Mouse (Mus musculus): ENCODE data around the gene Ccdc62. TPM values are rescaled to one million over a fixed set of nuclear protein-coding genes. Genes with fewer than 3 reads are reported as not detected.

Gene Ccdc62
- polyA plus RNA-seq, 1 experiment from 2014 or later = 7.1 TPM

GRCm38 (mm10) chr5:124012885-124013284 lies 82.4 kb downstream of the Ccdc62 start:
- WGBS = 34% methylated on average over 10 of the region's 10 CpGs
- Histone ChIP-seq H3K4me3 (ENCODE audit: low read depth, low read length) (no peak overlapping the region), H3K9me3 (ENCODE audit: control insufficient read depth, low read length) (no peaks in the 10 kb centered on the region), H3K27ac (ENCODE audit: low read depth, low read length) (peak overlapping the region; percentile 30; the same call in 1 of the 2 replicates), H3K4me2 (peak overlapping the region; percentile 24; the same call in 1 of the 2 replicates), H3K4me1 (replicated peaks; ENCODE audit: control insufficient read depth, insufficient read depth, low read length) (peaks cover 82% of the 10 kb centered on the region), H3K36me3 (ENCODE audit: control insufficient read depth, insufficient read depth, low read length) (peaks cover 15% of the 10 kb centered on the region), H3K9ac (ENCODE audit: low read depth, low read length) (no peak overlapping the region), H3K27me3 (replicated peaks; ENCODE audit: control insufficient read depth, insufficient read depth, low read length) (no peaks in the 10 kb centered on the region)
- no peak for ATAC-seq (replicated peaks; ENCODE audit: low FRiP score)
- DNase-seq (ENCODE audit: low spot score) = no peak

GRCm38 (mm10) chr5:124013747-124014146 lies 83.3 kb downstream of the Ccdc62 start:
- WGBS = 76% methylated on average over 16 of the region's 16 CpGs
- Histone ChIP-seq H3K36me3 (ENCODE audit: control insufficient read depth, insufficient read depth, low read length) (peaks cover 9% of the 10 kb centered on the region; the same call in 1 of the 2 replicates), H3K27me3 (replicated peaks; ENCODE audit: control insufficient read depth, insufficient read depth, low read length) (no peaks in the 10 kb centered on the region), H3K9me3 (ENCODE audit: control insufficient read depth, low read length) (no peaks in the 10 kb centered on the region), H3K4me2 (no peak overlapping the region), H3K27ac (ENCODE audit: low read depth, low read length) (no peak overlapping the region), H3K4me1 (replicated peaks; ENCODE audit: control insufficient read depth, insufficient read depth, low read length) (peaks cover 91% of the 10 kb centered on the region), H3K9ac (ENCODE audit: low read depth, low read length) (no peak overlapping the region), H3K4me3 (ENCODE audit: low read depth, low read length) (no peak overlapping the region)
- no peak for DNase-seq (ENCODE audit: low spot score)
- ATAC-seq (replicated peaks; ENCODE audit: low FRiP score) = no peak

- 0 out of 2 replicates have a peak overlapping the region, but pooled peaks have one; percentile 8 for H3K27ac ChIP-seq (ENCODE audit: low read depth, low read length)
- no peaks in the 10 kb centered on the region for H3K27me3 ChIP-seq (replicated peaks; ENCODE audit: control insufficient read depth, insufficient read depth, low read length)
- no peak overlapping the region for H3K4me2 ChIP-seq
- H3K4me3 ChIP-seq (ENCODE audit: low read depth, low read length) = no peak overlapping the region
- peaks cover 95% of the 10 kb centered on the region for H3K4me1 ChIP-seq (replicated peaks; ENCODE audit: control insufficient read depth, insufficient read depth, low read length)
- no peak overlapping the region for H3K9ac ChIP-seq (ENCODE audit: low read depth, low read length)
- 88% methylated on average over 3 of the region's 3 CpGs for WGBS
- no peak for ATAC-seq (replicated peaks; ENCODE audit: low FRiP score)
- no peaks in the 10 kb centered on the region for H3K9me3 ChIP-seq (ENCODE audit: control insufficient read depth, low read length)
- DNase-seq (ENCODE audit: low spot score) = no peak
- peaks cover 6% of the 10 kb centered on the region; the same call in 1 of the 2 replicates for H3K36me3 ChIP-seq (ENCODE audit: control insufficient read depth, insufficient read depth, low read length)
Measured at GRCm38 (mm10) chr5:124014180-124014579, 83.7 kb downstream of the Ccdc62 start.

DNA sequence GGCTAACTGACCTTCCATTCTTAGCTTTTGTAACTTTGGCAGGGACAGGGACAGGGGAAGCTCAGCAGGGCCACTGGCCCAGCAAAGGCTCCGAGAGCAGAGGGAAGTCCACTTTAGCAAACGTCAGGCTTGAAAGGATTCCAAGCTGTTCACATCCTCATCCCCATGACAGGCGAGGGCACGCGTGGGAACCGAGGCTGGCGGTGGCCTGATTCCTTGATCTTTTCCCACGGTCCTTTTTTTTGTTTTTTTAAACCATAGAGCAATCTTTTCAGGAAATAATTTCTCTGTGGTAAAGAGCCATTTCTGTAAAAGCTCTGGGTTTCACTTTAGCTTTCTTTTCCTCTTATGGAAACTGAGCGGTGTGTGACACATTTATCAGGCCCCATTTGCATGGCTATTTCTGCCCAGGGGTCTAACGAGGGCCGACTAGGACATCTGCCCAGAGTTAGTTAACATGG lies 84.3 kb downstream of the Ccdc62 start:
- H3K4me3 ChIP-seq (ENCODE audit: low read depth, low read length) = no peak overlapping the region

GRCm38 (mm10) chr5:124015727-124016126 lies 85.2 kb downstream of the Ccdc62 start:
- H3K4me3 ChIP-seq (ENCODE audit: low read depth, low read length) = no peak overlapping the region
- no peak for DNase-seq (ENCODE audit: low spot score)
- no peak overlapping the region for H3K4me2 ChIP-seq
- 82% methylated on average over 2 of the region's 2 CpGs for WGBS
- H3K9ac ChIP-seq (ENCODE audit: low read depth, low read length) = no peak overlapping the region
- H3K27me3 ChIP-seq (replicated peaks; ENCODE audit: control insufficient read depth, insufficient read depth, low read length) = no peaks in the 10 kb centered on the region
- no peak for ATAC-seq (replicated peaks; ENCODE audit: low FRiP score)
- no peaks in the 10 kb centered on the region for H3K36me3 ChIP-seq (ENCODE audit: control insufficient read depth, insufficient read depth, low read length)
- peaks cover 97% of the 10 kb centered on the region for H3K4me1 ChIP-seq (replicated peaks; ENCODE audit: control insufficient read depth, insufficient read depth, low read length)
- H3K9me3 ChIP-seq (ENCODE audit: control insufficient read depth, low read length) = no peaks in the 10 kb centered on the region
- H3K27ac ChIP-seq (ENCODE audit: low read depth, low read length) = no peak overlapping the region

More for the DNA sequence above, 84.3 kb downstream of the Ccdc62 start:
- H3K9me3 ChIP-seq (ENCODE audit: control insufficient read depth, low read length) = no peaks in the 10 kb centered on the region
- ATAC-seq (replicated peaks; ENCODE audit: low FRiP score) (no peak), DNase-seq (ENCODE audit: low spot score) (no peak)
- no peaks in the 10 kb centered on the region for H3K27me3 ChIP-seq (replicated peaks; ENCODE audit: control insufficient read depth, insufficient read depth, low read length)
- 0 out of 2 replicates have a peak overlapping the region, but pooled peaks have one; percentile 8 for H3K27ac ChIP-seq (ENCODE audit: low read depth, low read length)
- H3K36me3 ChIP-seq (ENCODE audit: control insufficient read depth, insufficient read depth, low read length) = peaks cover 5% of the 10 kb centered on the region; the same call in 1 of the 2 replicates
- H3K9ac ChIP-seq (ENCODE audit: low read depth, low read length) = no peak overlapping the region
- peak overlapping the region; percentile 5; the same call in 1 of the 2 replicates for H3K4me2 ChIP-seq
- H3K4me1 ChIP-seq (replicated peaks; ENCODE audit: control insufficient read depth, insufficient read depth, low read length) = peaks cover 98% of the 10 kb centered on the region
- 57% methylated on average over 11 of the region's 11 CpGs for WGBS

- Histone ChIP-seq H3K4me1 (replicated peaks; ENCODE audit: control insufficient read depth, insufficient read depth, low read length) (peaks cover 97% of the 10 kb centered on the region), H3K36me3 (ENCODE audit: control insufficient read depth, insufficient read depth, low read length) (no peaks in the 10 kb centered on the region), H3K9me3 (ENCODE audit: control insufficient read depth, low read length) (no peaks in the 10 kb centered on the region), H3K9ac (ENCODE audit: low read depth, low read length) (0 out of 2 replicates have a peak overlapping the region, but pooled peaks have one; percentile 25), H3K27ac (ENCODE audit: low read depth, low read length) (0 out of 2 replicates have a peak overlapping the region, but pooled peaks have one; percentile 22), H3K27me3 (replicated peaks; ENCODE audit: control insufficient read depth, insufficient read depth, low read length) (no peaks in the 10 kb centered on the region), H3K4me3 (ENCODE audit: low read depth, low read length) (no peak overlapping the region), H3K4me2 (no peak overlapping the region)
- DNase-seq (ENCODE audit: low spot score) (no peak), ATAC-seq (replicated peaks; ENCODE audit: low FRiP score) (no peak)
- 75% methylated on average over 7 of the region's 7 CpGs for WGBS
Measured at GRCm38 (mm10) chr5:124016291-124016821, 85.9 kb downstream of the Ccdc62 start.

DNA sequence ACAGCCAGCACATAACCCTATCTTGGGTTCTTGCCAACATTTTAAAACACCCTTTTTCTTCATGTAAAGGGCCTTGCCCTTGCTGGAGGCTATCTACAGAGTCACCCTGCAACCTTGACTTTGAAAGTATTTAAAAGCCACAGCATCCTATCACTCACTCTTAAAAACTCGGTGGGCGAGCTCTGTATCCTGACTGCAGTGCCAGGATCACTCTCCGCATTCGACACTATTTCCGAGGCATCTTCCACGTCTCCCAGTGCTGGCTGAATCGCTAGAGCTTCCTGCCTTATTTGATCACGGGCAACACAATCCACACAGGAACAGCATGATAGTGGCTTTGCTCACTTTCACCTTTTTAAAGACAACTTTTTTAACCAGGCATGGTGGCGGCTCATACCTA lies 87.5 kb downstream of the Ccdc62 start:
- no peak overlapping the region for H3K9ac ChIP-seq (ENCODE audit: low read depth, low read length)

GRCm38 (mm10) chr5:124018651-124019050 lies 88.2 kb downstream of the Ccdc62 start:
- H3K9ac ChIP-seq (ENCODE audit: low read depth, low read length) = 0 out of 2 replicates have a peak overlapping the region, but pooled peaks have one; percentile 13
- peak overlapping the region; percentile 50; the same call in 1 of the 2 replicates for H3K4me2 ChIP-seq
- H3K4me3 ChIP-seq (ENCODE audit: low read depth, low read length) = no peak overlapping the region
- no peak for DNase-seq (ENCODE audit: low spot score)
- peak overlapping the region; percentile 54 for H3K27ac ChIP-seq (ENCODE audit: low read depth, low read length)
- H3K27me3 ChIP-seq (replicated peaks; ENCODE audit: control insufficient read depth, insufficient read depth, low read length) = no peaks in the 10 kb centered on the region
- WGBS = 68% methylated on average over 9 of the region's 9 CpGs
- no peaks in the 10 kb centered on the region for H3K9me3 ChIP-seq (ENCODE audit: control insufficient read depth, low read length)
- H3K4me1 ChIP-seq (replicated peaks; ENCODE audit: control insufficient read depth, insufficient read depth, low read length) = peaks cover 95% of the 10 kb centered on the region
- no peaks in the 10 kb centered on the region for H3K36me3 ChIP-seq (ENCODE audit: control insufficient read depth, insufficient read depth, low read length)
- ATAC-seq (replicated peaks; ENCODE audit: low FRiP score) = no peak

More for the DNA sequence above, 87.5 kb downstream of the Ccdc62 start:
- H3K36me3 ChIP-seq (ENCODE audit: control insufficient read depth, insufficient read depth, low read length) = no peaks in the 10 kb centered on the region
- no peak for DNase-seq (ENCODE audit: low spot score)
- no peak overlapping the region for H3K4me3 ChIP-seq (ENCODE audit: low read depth, low read length)
- H3K4me1 ChIP-seq (replicated peaks; ENCODE audit: control insufficient read depth, insufficient read depth, low read length) = peaks cover 94% of the 10 kb centered on the region
- ATAC-seq (replicated peaks; ENCODE audit: low FRiP score) = no peak
- no peaks in the 10 kb centered on the region for H3K9me3 ChIP-seq (ENCODE audit: control insufficient read depth, low read length)
- H3K27me3 ChIP-seq (replicated peaks; ENCODE audit: control insufficient read depth, insufficient read depth, low read length) = no peaks in the 10 kb centered on the region
- peak overlapping the region; percentile 50; the same call in 1 of the 2 replicates for H3K4me2 ChIP-seq
- H3K27ac ChIP-seq (ENCODE audit: low read depth, low read length) = peak overlapping the region; percentile 54
- 67% methylated on average over 9 of the region's 9 CpGs for whole genome bisulfite sequencing
